Mouse (Mus musculus): ENCODE results near the gene Fut1. TPM values are rescaled to one million over a fixed set of nuclear protein-coding genes. Genes with fewer than 3 reads are reported as not detected.

Gene Fut1
- polyA plus RNA-seq, 1 experiment from 2014 or later = 0.70 TPM

DNA sequence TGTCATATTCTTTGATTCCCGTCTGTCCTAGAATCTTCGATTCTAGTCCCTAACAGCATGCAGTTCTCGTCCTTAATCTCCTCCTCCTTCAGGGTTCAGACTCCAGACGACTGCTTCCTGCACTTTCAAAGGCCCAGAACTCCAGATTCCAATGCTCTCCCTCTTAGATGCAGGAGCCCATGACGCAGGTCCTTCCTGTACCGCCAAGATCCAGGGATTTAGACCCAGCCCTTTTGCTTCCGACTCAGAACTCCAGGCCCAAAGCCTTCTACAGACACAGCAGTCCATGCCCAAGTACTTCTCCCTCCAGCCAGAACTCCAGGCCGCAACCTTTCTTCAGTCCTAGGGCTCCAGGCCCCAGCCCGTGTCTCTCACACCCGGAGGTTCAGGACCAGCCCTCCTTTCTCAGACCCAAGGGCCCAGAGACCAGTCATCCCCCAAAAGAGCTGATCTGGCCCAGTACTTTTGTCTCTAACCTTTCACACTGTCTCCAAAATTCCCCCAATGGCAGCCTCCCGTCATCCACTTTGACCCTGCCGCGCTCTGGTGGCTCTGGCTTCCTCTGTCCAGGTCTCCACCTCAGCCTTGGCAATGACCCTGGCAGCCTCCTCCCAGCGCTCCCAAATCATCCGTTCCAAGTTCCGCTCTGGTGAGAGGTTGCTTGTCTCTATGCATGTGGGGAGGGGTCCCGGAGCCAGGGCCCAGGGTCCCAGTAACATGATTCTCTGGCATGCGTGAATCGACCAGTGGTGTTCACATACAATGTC is 23.3 kb downstream of the Fut1 start:
- peaks cover 6% of the 10 kb centered on the region; the same call in 1 of the 2 replicates for H3K36me3 ChIP-seq (ENCODE audit: control insufficient read depth, insufficient read depth, low read length)
- 80% methylated on average over 19 of the region's 19 CpGs for WGBS
- H3K4me2 ChIP-seq (ENCODE audit: low read length) = no peak overlapping the region
- H3K4me3 ChIP-seq (ENCODE audit: low read depth, low read length) = no peak overlapping the region
- H3K9me3 ChIP-seq (ENCODE audit: control insufficient read depth, low read length) = no peaks in the 10 kb centered on the region
- peaks cover 37% of the 10 kb centered on the region for H3K4me1 ChIP-seq (replicated peaks; ENCODE audit: control insufficient read depth, insufficient read depth, low read length)
- no peak for ATAC-seq (replicated peaks; ENCODE audit: low FRiP score, low TSS enrichment, low read depth)
- H3K27me3 ChIP-seq (replicated peaks; ENCODE audit: control insufficient read depth, insufficient read depth, low read length) = no peaks in the 10 kb centered on the region
- H3K27ac ChIP-seq (ENCODE audit: low read depth) = no peak overlapping the region
- H3K9ac ChIP-seq (ENCODE audit: low read length) = no peak overlapping the region
- no peak for DNase-seq (ENCODE audit: low spot score)

DNA sequence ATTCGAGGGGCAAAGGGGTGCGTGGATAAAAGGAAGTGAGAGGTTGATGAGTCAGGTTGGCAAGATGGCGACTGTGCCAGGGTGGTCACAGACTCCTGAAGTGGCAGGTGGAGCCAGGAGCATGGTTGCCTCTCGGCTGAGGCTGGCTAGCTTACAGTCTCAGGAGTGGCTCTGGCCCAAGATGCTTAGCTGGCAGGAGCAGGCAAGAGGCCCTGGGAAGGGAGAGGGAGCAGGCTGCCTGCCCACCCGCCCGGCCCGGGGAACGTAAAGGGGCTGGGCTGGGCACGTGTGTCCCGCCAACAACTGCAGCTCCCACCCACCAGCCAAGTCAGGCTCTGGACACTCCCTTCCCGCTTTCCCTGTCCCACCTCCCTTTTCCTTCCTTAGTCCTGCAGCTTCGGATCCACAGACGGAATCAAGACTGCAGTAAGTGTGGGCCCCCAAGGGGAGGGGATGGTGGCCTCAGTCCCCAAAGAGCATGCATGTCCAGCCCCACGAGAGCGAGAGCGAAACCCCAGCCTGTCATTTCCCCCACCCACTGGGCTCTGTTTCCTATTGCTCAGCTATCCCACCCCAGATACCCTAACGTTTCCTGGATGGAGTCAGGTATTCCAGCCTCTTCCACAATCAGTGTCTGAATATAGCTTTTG is 24.4 kb downstream of the Fut1 start:
- ATAC-seq (replicated peaks; ENCODE audit: low FRiP score, low TSS enrichment, low read depth) = no peak
- no peaks in the 10 kb centered on the region for H3K9me3 ChIP-seq (ENCODE audit: control insufficient read depth, low read length)
- peak overlapping the region; percentile 22; the same call in 1 of the 2 replicates for H3K27ac ChIP-seq (ENCODE audit: low read depth)
- peaks cover 37% of the 10 kb centered on the region for H3K4me1 ChIP-seq (replicated peaks; ENCODE audit: control insufficient read depth, insufficient read depth, low read length)
- peak overlapping the region; percentile 16; the same call in 1 of the 2 replicates for H3K9ac ChIP-seq (ENCODE audit: low read length)
- H3K36me3 ChIP-seq (ENCODE audit: control insufficient read depth, insufficient read depth, low read length) = peaks cover 6% of the 10 kb centered on the region; the same call in 1 of the 2 replicates
- DNase-seq (ENCODE audit: low spot score) = no peak
- H3K4me3 ChIP-seq (ENCODE audit: low read depth, low read length) = peak overlapping the region; percentile 18
- WGBS = 43% methylated on average over 17 of the region's 17 CpGs
- peak overlapping the region; percentile 79 for H3K4me2 ChIP-seq (ENCODE audit: low read length)
- H3K27me3 ChIP-seq (replicated peaks; ENCODE audit: control insufficient read depth, insufficient read depth, low read length) = no peaks in the 10 kb centered on the region

DNA sequence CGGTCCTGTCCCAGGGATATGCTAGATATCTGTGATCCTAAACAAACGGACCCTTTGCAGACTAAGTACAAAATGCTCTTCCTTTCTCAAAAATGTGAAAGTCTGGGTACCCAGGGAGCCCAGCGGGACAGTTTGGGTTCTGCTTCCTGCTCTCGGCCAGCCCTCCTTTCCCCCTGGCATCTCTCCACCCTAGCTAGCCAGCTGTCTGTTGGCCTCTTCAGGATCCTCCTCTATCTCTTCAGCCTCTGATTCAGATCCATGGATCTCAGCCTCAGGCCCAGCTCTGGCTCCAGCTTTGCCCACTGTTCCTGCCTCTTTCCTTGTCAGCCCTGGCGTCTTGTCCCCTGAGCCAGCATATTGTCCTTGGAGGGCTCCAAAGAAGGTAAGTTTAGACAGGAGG is 25.0 kb downstream of the Fut1 start:
- DNase-seq (ENCODE audit: low spot score) (no peak), ATAC-seq (replicated peaks; ENCODE audit: low FRiP score, low TSS enrichment, low read depth) (no peak)
- peaks cover 2% of the 10 kb centered on the region; the same call in 1 of the 2 replicates for H3K36me3 ChIP-seq (ENCODE audit: control insufficient read depth, insufficient read depth, low read length)
- H3K9me3 ChIP-seq (ENCODE audit: control insufficient read depth, low read length) = no peaks in the 10 kb centered on the region
- peak overlapping the region; percentile 31 for H3K4me3 ChIP-seq (ENCODE audit: low read depth, low read length)
- H3K9ac ChIP-seq (ENCODE audit: low read length) = no peak overlapping the region; the same call in 1 of the 2 replicates
- peak overlapping the region; percentile 79 for H3K4me2 ChIP-seq (ENCODE audit: low read length)
- H3K27ac ChIP-seq (ENCODE audit: low read depth) = peak overlapping the region; percentile 22; the same call in 1 of the 2 replicates
- peaks cover 37% of the 10 kb centered on the region for H3K4me1 ChIP-seq (replicated peaks; ENCODE audit: control insufficient read depth, insufficient read depth, low read length)
- H3K27me3 ChIP-seq (replicated peaks; ENCODE audit: control insufficient read depth, insufficient read depth, low read length) = no peaks in the 10 kb centered on the region
- 81% methylated on average over 5 of the region's 5 CpGs for WGBS

DNA sequence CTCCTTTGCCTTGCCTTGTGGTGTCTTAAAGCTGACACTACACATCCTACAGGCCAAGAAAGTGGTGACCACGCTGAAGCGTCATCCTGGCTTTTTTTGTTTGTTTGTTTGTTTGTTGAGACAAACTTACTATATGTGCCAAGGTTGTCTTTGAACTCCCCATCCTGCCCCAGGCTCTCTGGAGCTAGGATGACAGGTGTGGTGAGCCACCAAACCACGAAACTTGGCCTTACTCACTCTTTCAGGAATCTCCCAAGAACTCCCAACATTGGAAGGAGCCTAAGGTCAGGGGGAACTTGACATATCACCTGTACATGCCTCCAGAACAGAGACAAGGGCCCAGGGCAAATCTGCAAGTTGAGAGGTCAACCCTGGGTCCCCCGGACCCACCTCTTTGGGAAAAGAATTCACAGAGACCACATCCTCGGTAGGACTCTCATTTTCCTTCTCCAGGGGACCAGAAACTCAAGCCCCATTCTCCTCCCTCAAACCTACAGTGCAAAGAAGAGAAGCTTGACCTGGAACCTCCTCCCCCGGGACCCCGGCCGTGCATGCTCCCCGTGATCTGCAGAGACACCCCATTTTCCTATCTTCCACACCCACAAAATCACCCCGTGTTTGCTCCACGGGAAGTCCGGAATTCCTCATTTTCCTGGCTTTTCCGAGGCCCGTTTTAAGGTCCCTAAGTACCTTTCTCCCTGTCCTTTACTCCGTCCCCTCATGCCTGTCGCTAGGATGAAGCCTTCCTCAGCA is 25.6 kb downstream of the Fut1 start:
- H3K9ac ChIP-seq (ENCODE audit: low read length) = peak overlapping the region; percentile 62
- peaks cover 37% of the 10 kb centered on the region for H3K4me1 ChIP-seq (replicated peaks; ENCODE audit: control insufficient read depth, insufficient read depth, low read length)
- peak overlapping the region; percentile 85 for H3K27ac ChIP-seq (ENCODE audit: low read depth)
- 37% methylated on average over 16 of the region's 16 CpGs for WGBS
- peak overlapping the region; percentile 79 for H3K4me2 ChIP-seq (ENCODE audit: low read length)
- DNase-seq (ENCODE audit: low spot score) (no peak), ATAC-seq (replicated peaks; ENCODE audit: low FRiP score, low TSS enrichment, low read depth) (no peak)
- H3K36me3 ChIP-seq (ENCODE audit: control insufficient read depth, insufficient read depth, low read length) = no peaks in the 10 kb centered on the region
- H3K4me3 ChIP-seq (ENCODE audit: low read depth, low read length) = peak overlapping the region; percentile 31
- H3K9me3 ChIP-seq (ENCODE audit: control insufficient read depth, low read length) = no peaks in the 10 kb centered on the region
- no peaks in the 10 kb centered on the region for H3K27me3 ChIP-seq (replicated peaks; ENCODE audit: control insufficient read depth, insufficient read depth, low read length)

DNA sequence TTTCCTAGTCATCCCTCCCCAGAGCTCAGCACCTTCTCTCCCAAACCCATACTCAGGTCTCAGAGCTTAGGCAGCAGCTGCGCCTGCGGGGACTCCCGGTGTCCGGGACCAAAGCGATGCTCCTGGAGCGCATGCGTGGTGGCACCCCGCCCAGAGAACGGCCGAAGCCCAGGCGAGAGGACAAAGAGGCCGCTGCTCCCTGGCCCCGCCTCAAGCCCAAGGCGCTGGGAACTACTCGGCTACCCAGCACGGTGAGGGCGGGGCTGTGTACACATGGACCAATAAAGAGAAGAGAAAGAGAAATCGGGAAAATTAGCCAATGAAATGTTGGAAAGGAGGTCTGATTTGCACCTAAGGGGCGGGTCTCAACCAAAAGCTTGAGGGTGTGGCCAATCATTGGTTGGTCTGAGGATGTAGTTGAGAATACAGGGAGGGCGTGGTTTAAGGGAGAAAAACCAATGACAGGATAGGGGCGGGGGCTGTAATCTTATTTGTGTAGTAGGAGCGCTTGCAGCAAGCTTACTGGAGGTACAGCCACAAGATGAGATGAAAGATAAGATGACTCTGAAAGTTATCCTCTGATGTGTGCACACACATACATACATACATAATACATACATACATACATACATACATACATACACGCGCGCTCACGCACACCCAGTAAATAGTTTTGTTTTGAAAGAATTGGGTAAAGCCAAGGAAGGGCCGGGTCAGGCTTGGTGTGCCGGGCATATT is 26.5 kb downstream of the Fut1 start:
- peak overlapping the region; percentile 85 for H3K27ac ChIP-seq (ENCODE audit: low read depth)
- peak; percentile 93 for ATAC-seq (replicated peaks; ENCODE audit: low FRiP score, low TSS enrichment, low read depth)
- H3K4me2 ChIP-seq (ENCODE audit: low read length) = peak overlapping the region; percentile 79
- H3K9ac ChIP-seq (ENCODE audit: low read length) = peak overlapping the region; percentile 62
- no peaks in the 10 kb centered on the region for H3K27me3 ChIP-seq (replicated peaks; ENCODE audit: control insufficient read depth, insufficient read depth, low read length)
- H3K4me1 ChIP-seq (replicated peaks; ENCODE audit: control insufficient read depth, insufficient read depth, low read length) = peaks cover 37% of the 10 kb centered on the region
- H3K36me3 ChIP-seq (ENCODE audit: control insufficient read depth, insufficient read depth, low read length) = no peaks in the 10 kb centered on the region
- DNase-seq (ENCODE audit: low spot score) = peak; percentile 92
- H3K9me3 ChIP-seq (ENCODE audit: control insufficient read depth, low read length) = no peaks in the 10 kb centered on the region
- H3K4me3 ChIP-seq (ENCODE audit: low read depth, low read length) = peak overlapping the region; percentile 31
- 2% methylated on average over 28 of the region's 28 CpGs for WGBS

DNA sequence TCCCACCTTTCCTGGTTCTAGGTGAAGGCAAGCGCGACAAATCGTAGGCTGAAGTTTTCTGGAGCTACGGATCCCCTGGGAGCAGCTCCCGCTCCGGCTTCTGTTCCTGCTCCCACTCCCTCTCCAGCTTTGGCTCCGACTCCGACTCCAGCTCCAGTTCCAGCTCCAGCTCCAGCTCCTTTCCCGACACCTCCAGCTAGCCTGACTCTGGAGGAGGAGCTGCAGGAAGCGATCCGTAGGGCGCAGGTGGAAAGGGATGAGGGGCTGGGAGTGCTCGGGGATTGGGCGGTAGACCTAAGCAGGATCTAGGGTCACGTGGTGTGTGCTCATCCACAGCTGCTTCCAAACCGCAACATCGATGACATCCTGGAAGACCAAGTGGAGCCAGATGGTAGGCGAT is 27.1 kb downstream of the Fut1 start:
- H3K4me2 ChIP-seq (ENCODE audit: low read length) = peak overlapping the region; percentile 79
- peak; percentile 45 for ATAC-seq (replicated peaks; ENCODE audit: low FRiP score, low TSS enrichment, low read depth)
- H3K4me1 ChIP-seq (replicated peaks; ENCODE audit: control insufficient read depth, insufficient read depth, low read length) = peaks cover 37% of the 10 kb centered on the region

DNA sequence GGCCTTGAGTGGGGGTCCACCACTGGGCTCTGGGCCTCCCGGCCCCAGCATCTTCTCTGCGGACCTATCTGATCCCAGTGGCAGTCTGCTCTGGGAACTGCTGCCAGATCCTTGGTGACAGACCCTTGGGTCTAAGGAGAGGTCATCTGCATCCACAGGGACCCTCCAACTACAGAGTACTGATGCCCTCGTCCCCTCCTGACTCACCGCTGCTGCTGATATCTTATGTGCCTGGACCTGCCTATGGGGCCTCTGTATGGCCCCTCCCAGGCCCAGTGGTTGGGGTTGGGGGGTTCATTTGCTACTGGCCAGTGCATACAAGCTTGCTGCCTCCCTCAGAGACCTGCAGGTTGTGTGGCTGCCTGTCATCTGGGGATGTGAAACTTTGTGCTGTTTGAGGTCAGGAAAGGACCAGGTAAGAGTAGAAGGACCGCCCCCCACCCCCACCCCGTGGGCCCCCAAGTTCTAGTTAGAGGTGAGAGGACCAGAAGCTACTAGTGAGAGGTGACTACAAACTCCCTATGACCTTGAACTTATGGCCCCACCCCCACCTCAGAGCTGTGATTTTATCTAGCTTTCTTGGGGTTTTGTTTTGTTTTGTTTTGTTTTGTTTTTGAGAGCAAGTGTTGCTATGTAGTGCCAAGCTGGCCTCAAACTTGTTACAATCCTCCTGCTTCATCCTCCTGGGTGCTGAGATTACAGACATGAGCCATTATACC is 27.9 kb downstream of the Fut1 start:
- Histone ChIP-seq H3K36me3 (ENCODE audit: control insufficient read depth, insufficient read depth, low read length) (no peaks in the 10 kb centered on the region), H3K9ac (ENCODE audit: low read length) (no peak overlapping the region), H3K27ac (ENCODE audit: low read depth) (no peak overlapping the region; the same call in 1 of the 2 replicates), H3K9me3 (ENCODE audit: control insufficient read depth, low read length) (no peaks in the 10 kb centered on the region), H3K4me1 (replicated peaks; ENCODE audit: control insufficient read depth, insufficient read depth, low read length) (peaks cover 30% of the 10 kb centered on the region), H3K27me3 (replicated peaks; ENCODE audit: control insufficient read depth, insufficient read depth, low read length) (no peaks in the 10 kb centered on the region), H3K4me3 (ENCODE audit: low read depth, low read length) (no peak overlapping the region), H3K4me2 (ENCODE audit: low read length) (peak overlapping the region; percentile 79)
- 67% methylated on average over 6 of the region's 6 CpGs for WGBS
- no peak for DNase-seq (ENCODE audit: low spot score)
- ATAC-seq (replicated peaks; ENCODE audit: low FRiP score, low TSS enrichment, low read depth) = no peak

More for the DNA sequence above, 27.1 kb downstream of the Fut1 start:
- H3K4me3 ChIP-seq (ENCODE audit: low read depth, low read length) = peak overlapping the region; percentile 31
- WGBS = 10% methylated on average over 18 of the region's 18 CpGs
- H3K9me3 ChIP-seq (ENCODE audit: control insufficient read depth, low read length) = no peaks in the 10 kb centered on the region
- H3K36me3 ChIP-seq (ENCODE audit: control insufficient read depth, insufficient read depth, low read length) = no peaks in the 10 kb centered on the region
- peak overlapping the region; percentile 27 for H3K9ac ChIP-seq (ENCODE audit: low read length)
- DNase-seq (ENCODE audit: low spot score) = peak; percentile 78
- peak overlapping the region; percentile 85 for H3K27ac ChIP-seq (ENCODE audit: low read depth)
- H3K27me3 ChIP-seq (replicated peaks; ENCODE audit: control insufficient read depth, insufficient read depth, low read length) = no peaks in the 10 kb centered on the region

All from intestine, embryonic 14.5 days (tissue).